Mouse (Mus musculus) adipocyte (in vitro differentiated cells): ENCODE measurements around the gene Hnrnpa2b1.
"Not testable (repeated sequence)": the region's sequence is repeated elsewhere in the genome, so short reads cannot be mapped to it uniquely, and the experiment has no call there.

Experiments
- DNase-seq: peaks from one replicate; pipeline ENCODE4 v3.0.0-alpha.2; 2016; ENCODE audit warnings: low spot score

The Hnrnpa2b1 gene

DNA sequence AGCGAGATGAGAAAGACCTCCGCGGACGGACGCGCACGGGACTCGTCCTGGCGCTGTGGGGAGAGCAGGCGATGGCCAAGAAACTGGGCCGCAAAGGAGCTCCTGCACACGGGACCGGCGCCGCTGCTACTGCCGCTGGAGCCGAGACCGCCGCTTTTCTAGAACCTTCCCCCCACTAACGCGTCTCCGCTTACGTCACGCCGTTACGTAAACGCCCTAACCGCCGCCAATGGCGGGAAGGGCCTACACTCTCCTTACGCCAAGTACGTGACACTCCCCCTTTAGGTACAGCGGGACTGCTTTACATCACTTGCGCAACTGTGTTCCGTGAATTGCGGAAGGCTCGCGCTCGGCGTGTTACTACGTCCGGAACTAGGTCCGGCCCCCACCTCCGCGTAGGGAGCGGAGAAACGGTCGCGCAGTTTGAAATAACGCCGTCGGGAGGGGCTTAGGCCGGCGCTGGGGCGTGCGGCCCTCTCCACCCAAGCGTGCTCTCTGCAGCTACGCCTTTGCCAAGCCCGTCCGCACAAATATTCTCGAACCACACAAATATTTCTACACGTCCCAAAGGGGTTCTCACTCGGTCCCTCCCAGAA is at the start of gene Hnrnpa2b1:
Gene Hnrnpa2b1 (minus strand): TSS at position 180 of the 596 bp plus-strand sequence.
- DNase-seq, result peak; percentile 100

DNA sequence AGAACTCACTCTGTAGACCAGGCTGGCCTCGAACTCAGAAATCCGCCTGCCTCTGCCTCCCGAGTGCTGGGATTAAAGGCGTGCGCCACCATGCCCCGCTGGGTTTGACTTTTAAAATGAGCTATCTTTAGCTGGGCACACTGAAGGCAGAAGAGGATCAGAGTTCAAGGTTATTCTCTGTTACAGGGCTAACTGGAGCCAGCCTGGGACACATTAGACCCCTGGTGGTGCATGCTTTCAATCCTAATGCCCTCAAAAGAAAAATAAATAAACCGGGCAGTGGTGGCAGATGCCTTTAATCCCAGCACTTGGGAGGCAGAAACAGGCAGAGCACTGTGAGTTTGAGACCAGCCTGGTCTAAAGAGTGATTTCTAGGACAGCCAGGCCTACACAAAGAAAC is 45.2 kb upstream of the Hnrnpa2b1 start:
- no peak for DNase-seq

DNA sequence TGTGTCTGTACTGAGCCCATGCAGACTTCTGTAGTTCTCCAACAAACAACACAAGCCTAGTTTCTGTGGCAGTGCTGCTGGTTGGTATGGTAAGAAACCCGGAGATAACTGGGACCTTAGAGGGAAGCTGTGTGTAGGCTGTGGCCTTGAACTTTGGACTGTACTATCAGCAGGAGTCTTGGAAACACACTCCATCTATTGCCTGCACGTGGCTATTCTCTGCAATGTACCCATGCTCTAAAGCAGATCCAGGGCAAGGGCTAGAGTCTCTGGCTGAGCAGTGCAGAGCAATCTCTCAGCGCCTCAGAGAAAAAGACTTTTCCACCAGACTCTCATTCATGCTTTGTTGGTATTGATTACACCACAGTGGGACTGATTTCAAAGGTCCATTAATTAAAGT is 44.1 kb upstream of the Hnrnpa2b1 start:
- peak; percentile 74 for DNase-seq

DNA sequence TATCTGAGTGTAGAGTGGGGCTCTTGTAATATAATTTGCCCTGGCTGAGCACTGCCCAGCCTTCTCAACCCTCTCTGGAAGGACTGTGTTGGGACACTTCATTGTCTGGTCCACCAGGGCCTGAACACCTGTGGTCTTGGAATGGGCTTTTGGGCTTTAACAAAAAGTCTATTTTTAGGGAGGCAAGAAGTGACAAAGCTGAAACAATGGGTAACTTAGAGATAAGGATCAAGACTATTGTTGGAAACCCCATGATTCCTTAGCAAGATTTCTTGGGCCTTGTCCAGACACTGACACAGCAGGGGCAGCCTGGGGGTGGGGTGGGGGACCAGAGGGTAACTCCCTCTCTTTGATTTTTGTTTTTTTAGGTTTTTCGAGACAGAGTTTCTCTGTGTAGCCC is 41.3 kb upstream of the Hnrnpa2b1 start:
- DNase-seq, result no peak

DNA sequence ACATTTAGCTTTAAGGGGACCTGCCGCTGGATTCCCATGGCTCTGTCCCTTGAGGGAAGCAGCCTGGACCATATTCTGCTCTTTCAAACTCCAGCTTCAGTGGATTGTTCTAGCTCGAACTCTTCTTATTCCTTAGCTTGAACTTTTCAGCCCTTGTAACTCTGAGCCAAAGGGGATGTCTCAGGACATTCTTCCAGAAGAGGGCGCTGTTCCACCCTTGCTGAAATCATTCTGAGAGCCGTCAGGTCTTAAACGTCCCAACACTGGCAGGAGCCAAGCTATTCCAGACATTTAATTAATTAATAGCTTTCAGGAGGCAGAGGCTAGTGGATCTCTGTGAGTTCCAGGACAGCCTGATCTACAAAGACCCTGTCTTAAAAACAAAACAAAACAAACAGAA is 40.4 kb upstream of the Hnrnpa2b1 start:
- DNase-seq, result peak; percentile 64

DNA sequence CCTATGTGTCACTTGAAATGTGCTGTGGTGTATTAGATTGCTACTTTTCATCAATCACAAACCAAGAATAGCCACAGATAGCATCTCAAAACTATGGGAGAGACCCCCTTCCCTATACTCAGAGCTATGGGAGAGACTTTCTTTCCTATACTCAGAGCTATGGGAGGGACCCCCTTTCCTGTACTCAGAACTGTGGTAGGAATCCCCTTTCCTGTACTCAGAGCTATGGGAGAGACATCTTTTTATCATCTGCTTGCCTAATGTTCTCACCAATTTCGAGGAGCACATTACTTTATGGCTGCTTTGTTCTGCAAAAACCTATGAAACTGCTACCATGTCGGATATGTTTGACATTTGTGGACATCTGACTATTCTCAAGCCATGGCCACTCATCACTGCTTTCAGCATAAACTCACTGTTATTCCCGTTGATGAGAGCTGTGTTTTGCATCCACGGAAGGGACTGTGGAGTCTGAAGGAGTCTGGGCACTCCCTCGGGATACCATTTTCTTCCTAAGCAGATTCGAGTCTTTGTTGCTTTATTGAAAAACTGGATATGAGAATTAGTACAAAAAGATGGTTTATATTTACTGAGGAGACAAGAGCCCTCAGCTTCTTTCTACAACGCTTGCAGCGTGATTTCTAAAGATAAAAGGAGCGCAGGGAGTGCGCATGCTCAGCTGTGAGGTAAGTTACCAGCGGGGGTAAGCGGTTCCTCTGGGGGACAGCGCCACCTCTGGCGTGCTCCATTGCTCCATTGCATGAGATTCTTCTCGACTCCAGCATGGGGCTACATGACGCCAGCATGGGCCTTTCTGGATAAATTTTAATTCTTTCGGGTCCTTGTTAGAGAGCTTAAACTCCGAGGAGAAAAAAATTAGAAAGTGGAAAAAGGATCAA is 39.3 kb upstream of the Hnrnpa2b1 start:
- DNase-seq, result no peak

DNA sequence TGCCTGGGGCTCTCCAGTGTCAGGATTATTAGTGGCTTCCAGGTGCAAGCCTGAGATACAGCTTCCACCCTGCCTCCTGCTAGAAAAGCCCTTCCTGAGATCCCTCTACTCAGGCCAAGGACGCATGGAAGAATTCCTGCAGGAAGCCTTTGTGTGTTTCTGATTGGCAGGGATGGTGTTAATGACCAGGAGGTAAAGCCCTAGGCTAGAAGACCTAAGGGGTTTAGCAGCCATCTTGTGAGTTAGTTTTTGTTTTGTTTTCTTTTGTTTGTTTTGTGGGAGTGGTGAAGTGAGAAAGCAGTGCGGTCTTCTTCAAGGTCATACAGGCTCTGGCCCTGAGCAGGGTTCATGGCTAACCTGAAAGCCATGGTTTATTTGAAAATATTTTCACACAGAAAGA is 37.9 kb upstream of the Hnrnpa2b1 start:
- DNase-seq, result no peak

DNA sequence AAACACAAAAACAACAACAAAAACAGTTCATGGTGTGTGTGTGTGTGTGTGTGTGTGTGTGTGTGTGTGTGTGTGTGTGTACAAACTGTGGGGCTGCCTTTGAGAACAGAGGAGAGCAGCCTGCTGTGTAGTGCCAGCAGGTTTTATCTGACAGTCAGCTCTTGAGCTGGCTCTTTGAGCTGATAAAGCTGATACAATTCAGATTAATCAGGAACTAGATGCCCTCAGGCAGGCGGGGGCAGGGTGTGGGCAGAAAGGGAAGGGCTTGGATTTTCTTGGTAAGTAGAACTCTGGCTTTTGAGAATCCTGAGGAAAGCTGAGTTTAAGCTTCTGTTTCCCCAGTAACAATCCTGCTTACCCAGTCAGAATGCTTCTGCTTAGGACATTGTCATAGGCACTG is 36.0 kb upstream of the Hnrnpa2b1 start:
- no peak for DNase-seq

DNA sequence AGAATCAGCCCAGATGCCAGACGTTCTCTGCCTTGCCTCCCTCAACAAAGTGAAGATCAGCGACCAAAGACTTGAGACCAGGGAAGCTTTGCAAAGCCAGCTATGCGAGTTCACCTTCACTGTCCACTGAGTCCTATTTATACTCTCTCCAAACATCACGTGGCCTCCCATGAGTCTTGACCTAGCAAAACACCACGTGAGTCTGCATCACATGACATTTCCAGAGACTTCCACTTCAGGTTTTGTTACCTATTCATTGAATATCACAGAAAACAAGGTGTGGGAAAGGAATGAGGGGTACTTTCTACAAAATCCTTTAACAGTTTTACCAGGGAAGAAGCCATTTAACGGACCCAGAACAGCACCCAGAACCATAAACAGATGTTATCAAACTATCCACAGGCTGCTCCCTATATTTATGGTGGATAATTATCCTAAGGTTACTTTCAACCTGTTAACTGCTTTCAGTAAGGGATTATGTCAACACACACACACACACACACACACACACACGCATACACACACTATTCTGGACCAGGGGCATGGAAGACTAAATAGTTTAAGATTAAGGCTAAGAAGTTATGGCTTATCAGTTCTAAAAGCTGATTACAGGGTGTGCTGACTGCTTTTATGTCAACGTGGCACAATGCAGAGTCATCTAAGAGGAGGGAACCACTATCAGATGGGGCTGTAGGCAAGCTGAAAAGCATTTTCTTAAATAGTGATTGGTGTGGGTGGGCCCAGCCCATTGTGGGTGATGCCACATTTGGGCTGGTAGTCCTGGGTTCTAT is 27.8 kb upstream of the Hnrnpa2b1 start:
- DNase-seq, result no peak

DNA sequence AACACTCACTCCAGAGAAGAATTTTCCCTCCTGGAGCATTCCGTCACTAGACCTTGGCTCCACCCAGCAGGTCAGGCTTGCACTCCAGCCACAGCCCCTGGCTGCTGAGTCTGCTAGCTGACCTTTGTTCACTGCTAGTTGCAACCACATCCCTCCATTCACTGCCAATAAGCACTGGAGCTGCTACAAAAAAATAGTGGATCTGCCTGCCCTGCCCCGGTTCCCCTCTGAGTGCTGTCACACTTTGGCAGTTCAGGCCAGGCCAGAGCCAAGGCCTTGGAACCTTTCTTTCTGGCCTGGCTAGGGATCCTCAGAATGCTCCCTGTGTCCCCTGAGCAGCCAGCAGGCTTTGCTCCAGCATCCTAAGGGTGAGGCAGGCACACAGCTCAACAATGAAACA is 20.1 kb upstream of the Hnrnpa2b1 start:
- peak; percentile 99 for DNase-seq

DNA sequence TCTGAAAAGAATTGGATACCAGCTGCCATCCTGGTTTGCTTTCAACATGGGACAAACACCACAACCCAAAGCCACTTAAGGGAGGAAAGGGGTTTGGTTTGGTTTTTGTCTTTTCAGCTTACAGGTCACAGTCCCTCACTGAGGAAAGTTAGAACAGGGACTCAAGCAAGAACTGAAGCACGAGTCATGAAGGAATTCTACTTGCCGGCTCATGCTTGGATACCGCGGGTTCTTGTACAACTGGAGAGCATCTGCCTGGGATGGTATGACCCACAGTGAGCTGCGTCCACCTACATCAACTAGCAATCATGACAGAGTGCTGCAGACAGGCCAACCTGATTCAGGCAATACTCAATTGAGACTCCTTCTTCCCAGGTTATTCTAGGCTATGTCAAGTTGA is 17.0 kb upstream of the Hnrnpa2b1 start:
- no peak for DNase-seq

DNA sequence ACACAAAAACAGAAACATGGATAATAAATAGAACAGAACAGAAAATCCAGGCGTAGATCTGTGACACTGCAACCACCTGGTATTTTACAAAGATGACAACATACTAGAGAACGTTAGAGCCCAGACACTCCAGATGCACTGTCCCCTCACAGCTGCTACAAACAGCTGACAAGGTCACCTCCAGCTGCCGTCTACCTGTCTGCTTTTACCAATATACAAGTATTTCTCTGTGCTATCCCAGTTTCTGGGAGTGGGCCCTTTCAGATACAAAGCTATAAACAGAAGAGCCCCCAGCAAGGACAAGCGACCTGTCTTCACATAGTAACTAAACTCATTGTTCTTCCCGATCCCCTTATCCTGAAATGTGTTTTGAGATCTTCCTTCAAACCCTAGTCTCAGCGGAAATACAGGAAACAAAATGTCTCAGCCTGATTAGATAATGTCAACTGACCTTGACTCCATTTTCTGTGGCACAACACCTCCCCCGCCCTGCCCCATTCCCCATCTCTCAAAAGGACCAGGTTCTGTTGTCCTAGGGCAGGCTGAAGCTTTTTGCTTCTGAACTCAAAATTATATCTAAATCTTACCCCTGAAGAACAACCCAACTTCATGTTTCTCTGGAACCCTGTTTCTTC is 16.5 kb upstream of the Hnrnpa2b1 start:
- DNase-seq, result no peak

DNA sequence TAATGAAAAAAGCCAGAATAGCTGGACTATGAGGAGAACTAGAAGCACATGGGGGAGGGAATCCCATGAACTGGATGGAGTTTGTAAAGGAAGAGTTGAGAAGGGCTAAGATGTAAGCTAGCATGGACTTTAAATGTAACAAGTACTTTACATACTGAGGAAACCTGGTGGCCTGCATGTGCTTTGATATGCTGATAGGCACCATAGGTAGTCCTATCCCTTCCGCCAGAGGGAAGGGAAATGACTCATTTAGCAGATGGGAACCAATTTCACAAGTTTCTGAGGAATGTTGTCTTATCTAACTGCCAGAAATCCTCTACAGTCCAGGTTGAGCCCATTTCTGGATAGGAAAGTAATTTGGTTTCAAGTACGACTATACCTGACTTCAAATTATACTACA is 16.0 kb upstream of the Hnrnpa2b1 start:
- no peak for DNase-seq

DNA sequence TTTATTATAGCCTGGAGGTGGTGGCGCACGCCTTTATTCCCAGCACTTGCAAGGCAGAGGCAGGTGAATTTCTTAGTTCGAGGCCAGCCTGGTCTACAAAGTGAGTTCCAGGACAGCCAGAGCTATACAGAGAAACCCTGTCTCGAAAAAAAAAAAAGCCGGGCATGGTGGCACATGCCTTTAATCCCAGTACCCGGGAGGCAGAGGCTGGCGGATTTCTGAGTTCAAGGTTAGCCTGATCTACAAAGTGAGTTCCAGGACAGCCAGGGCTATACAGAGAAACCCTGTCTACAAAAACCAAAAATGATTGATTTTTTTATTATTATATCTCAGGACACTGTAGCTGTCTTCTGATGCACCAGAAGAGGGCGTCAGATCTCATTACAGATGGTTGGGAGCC is 14.9 kb upstream of the Hnrnpa2b1 start:
- not testable (repeated sequence) for DNase-seq

DNA sequence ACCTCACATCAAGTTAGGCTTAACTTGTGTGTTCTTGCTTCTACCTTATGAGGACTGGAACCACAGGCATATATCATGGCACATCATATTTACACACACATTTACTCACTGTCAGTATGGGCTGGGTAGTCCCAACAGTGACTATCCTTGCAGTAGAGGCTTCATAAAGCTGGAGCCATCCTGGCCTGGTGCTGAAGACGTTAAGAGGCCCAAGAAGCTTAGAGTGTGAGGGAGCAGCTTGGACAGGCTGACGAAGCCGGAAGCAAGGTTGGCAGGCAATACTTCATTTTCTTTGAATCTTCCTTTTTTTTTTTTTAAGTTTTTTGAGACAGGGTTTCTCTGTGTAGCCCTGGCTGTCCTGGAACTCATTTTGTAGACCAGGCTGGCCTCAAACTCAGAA is 14.2 kb upstream of the Hnrnpa2b1 start:
- no peak for DNase-seq

DNA sequence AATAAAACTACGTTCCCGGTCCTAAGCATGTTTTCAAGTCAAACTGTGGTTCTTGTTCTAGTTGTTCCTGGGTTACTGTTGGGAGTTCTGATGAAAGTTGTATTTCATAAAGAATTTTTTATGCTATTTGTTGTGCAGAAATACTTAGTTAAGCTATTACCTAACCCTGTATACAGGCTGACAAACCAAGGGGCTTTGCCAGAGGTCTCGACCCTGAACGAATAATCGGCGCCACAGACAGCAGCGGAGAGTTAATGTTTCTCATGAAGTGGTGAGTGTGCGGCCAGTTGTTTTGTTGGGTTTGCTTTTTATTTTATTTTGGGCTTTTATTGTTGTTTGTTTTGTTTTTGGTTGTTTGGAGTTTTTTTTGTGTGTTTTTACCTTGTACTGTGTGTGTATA is 11.9 kb upstream of the Hnrnpa2b1 start:
- DNase-seq, result no peak

DNA sequence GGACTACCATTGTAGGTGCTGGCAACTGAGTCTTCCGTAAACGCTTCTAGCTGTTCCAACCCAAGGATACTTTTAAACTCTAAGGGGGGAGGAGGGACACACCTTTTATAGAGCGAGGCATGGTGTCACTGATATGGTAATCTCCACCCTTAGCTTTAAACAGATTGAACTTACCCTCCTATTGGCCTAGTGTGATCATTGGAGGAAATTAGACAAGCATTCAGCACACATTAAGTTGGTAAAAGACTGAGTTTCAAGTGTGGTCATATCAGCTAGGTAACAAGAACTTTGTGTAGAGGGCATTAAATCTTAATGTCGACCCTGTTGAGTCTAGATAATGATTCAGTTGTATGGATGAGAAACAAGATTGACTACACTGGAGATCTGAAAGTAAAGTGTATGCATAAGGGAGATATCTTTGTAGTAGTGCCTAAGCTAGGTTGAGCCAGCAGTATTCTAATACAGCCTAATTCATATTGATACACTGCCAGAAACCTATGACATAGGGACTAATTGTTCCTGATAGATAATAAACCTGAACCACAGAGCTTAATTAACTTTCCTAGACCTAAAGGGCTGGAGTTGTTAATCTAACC is 9.5 kb upstream of the Hnrnpa2b1 start:
- DNase-seq, result no peak

DNA sequence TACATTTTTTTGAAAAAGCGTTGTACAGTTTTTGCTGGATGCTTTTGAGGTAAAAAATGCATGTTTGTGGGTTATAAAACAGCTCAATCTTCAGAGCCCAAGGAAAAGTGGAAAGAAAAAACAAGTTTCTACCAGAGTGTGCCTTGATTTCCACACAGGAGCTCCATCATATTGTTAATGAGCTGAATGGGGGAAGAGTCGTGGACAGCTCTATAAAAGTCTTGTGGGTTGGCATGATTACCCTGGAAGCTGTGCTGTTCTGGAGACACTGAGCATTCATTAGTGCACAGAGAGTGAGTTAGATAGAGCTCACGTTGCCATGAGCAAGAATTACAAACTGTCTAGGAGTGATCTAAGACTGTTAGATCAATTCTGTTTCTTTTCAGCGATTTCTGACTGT is 2.5 kb upstream of the Hnrnpa2b1 start:
- peak; percentile 60 for DNase-seq

DNA sequence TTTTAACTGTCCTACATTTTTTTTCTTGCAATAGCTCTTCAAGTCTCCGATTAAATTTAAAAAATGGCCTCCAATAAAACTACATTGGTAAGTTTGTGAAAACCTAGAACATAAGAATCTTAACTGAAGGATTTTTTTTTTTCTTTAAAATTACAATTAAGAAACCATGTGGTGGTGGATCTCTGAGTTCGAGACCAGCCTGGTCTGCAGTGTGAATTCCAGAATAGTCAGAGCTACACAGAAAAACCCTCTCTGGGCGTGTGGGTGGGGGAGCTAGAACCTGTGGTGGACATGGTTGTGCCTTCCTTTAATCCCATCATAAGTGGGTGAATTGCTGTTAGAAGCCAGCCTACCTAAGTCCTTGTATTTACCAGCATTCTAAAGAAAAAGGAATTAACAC is 2.1 kb upstream of the Hnrnpa2b1 start:
- DNase-seq, result peak; percentile 48

DNA sequence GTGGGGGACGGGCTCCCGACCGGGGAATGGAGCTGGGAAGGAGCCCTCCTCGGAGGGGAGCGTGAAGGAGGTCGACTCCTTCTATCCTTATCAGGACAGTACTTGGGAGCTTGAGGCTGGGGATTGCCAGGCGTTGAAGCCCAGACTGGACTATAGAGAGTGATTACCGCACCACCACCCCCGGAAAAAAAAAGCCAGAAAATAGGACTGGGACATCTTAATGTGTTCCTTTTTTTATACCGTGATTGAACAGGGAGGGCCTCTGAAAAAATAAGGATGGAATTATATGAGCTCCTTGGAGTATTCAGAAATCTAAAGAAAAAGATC is 1.4 kb upstream of the Hnrnpa2b1 start:
- DNase-seq, result peak; percentile 58

DNA sequence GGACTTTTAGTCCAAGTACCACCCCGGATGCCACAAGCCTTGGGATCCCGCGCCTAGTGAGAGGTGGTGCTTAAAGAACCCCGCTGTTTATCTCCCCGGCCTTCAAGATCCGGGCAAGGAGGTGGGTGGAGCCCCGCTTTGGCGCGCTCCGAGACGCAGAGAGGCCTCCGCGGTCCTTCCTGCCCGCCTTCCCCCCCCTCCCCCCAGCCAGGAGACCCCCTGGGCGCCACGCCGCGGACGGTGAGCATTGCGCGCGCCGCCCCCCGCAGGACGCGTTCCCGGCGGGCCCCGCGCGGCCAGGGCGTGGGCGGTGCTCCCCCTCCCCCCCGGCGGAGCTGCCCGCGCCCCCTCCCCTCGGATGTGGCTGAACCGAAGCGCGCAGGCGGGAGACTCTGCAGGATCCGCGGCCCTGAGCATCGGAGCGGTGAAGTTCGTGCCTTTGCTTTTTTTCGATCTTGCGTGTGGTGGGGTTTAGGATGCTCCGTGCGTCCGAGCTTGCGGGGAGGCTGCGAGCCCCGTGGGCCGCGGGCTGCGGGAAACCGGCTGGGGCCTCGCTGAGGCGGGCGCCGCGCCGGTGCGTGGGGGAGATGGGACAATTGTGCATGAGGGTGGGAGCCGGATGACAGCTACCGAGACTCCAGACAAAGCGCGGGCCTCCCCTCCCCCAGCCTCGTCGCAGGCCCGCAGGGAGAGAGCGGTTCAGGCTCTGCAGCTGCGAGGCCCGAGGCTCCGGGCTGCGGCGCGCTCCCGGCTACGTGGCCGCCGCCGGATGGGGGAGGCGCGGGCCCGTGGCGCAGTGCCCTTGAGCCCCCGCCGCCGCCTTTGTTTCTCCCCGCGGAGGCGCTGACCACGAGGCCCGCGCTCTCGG is 851 bp upstream of the Hnrnpa2b1 start, which contains the start of gene Cbx3:
Gene Cbx3 (plus strand): TSS at position 50 of the 868 bp plus-strand sequence.
- DNase-seq, result peak; percentile 58
